In the genomic region with DNA sequence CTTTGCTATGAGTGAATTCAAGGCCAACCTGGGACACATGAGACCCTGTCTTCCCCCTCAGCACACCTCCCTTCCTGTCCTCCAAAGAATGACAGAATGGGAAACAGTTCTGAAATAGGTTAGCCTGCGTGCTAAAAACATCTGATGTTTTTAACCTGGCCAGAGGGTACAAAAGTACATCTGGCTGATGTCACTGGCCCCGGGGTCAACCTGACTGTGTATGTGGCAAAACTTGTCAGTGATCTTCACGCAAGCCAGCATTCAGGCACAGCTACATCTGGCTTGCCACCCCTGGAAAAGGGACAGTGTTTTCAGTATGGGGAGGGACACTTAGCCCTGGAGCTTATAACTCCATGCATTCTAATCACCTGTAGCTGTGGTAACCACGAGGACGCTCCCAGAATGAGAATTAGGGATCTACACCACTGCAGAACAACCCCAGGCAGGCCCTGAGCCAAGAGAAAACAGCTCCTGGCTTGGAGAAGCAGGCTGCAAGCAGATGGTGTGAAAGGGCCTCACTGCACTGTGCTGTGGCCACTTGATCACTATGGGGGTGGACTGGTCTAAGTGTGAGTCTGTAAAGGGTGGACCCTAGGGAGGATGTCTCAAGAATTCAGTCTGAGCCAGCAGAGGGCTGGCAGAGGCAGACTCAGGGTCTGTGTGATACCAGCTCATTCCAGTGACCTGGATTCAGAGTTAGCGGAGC, we compare ENCODE assay signal across 8 mouse cellular contexts. TPM values are rescaled to one million over a fixed set of nuclear protein-coding genes. Genes with fewer than 3 reads are reported as not detected.
DNase-seq lines count a peak whose midpoint lies in the region; ATAC-seq and TF ChIP-seq lines count a peak whose summit lies in the region.

No protein-coding gene starts in this region.

- no peak overlapping the region for H3K9ac ChIP-seq in lung, postnatal 0 days (replicated peaks; ENCODE audit: low read depth)
- H3K9ac ChIP-seq in forebrain, embryonic 12.5 days, result no peak overlapping the region
- H3K9ac ChIP-seq in hindbrain, embryonic 16.5 days (ENCODE audit: low read depth, low read length), result 0 out of 2 replicates have a peak overlapping the region, but pooled peaks have one; percentile 2
- H3K9ac ChIP-seq in neural tube, embryonic 13.5 days, result 0 out of 2 replicates have a peak overlapping the region, but pooled peaks have one; percentile 34

- no peak for TF ChIP-seq EP300 in lung, postnatal 0 days (IDR thresholded peaks at IDR 0.05)

- no peak overlapping the region for H3K4me3 ChIP-seq in lung, postnatal 0 days (ENCODE audit: low read depth, low read length)
- H3K4me3 ChIP-seq in forebrain, embryonic 12.5 days (replicated peaks), result no peak overlapping the region
- H3K4me3 ChIP-seq in hindbrain, embryonic 16.5 days (ENCODE audit: low read length), result no peak overlapping the region
- no peak overlapping the region for H3K4me3 ChIP-seq in neural tube, embryonic 13.5 days

- no peak for TF ChIP-seq CTCF in lung, postnatal 0 days (IDR thresholded peaks at IDR 0.05)

- intact Hi-C loops in left cerebral cortex, postnatal 14 days (cut with DNase I), result no loop called here

- no peak overlapping the region for H3K27ac ChIP-seq in lung, postnatal 0 days (ENCODE audit: low read length)
- H3K27ac ChIP-seq in forebrain, embryonic 12.5 days, result peak overlapping the region; percentile 94
- peak overlapping the region; percentile 74 for H3K27ac ChIP-seq in hindbrain, embryonic 16.5 days (ENCODE audit: low read depth, low read length)
- peak overlapping the region; percentile 91 for H3K27ac ChIP-seq in neural tube, embryonic 13.5 days (replicated peaks)

- DNase-seq in lung, postnatal 0 days (ENCODE audit: low spot score), result no peak
- DNase-seq in lung, postnatal 25 days (ENCODE audit: low spot score), result no peak
- DNase-seq in left cerebral cortex, postnatal 14 days (ENCODE audit: low spot score in 2 of 2), result peak; percentile 71 to 88
- no peak for DNase-seq in ovary, adult 18-20 months (ENCODE audit: low spot score)
- DNase-seq in spleen, adult 18-20 months, result no peak

- H3K9me3 ChIP-seq in lung, postnatal 0 days (ENCODE audit: low read length), result no peaks in the 10 kb centered on the region
- no peaks in the 10 kb centered on the region for H3K9me3 ChIP-seq in forebrain, embryonic 12.5 days
- H3K9me3 ChIP-seq in hindbrain, embryonic 16.5 days (ENCODE audit: control insufficient read depth, low read length), result no peaks in the 10 kb centered on the region
- H3K9me3 ChIP-seq in neural tube, embryonic 13.5 days, result no peaks in the 10 kb centered on the region

- WGBS in lung, postnatal 0 days, result 66% methylated on average over 6 of the region's 6 CpGs
- WGBS in forebrain, embryonic 12.5 days, result 62% methylated on average over 6 of the region's 6 CpGs
- 39% methylated on average over 6 of the region's 6 CpGs for WGBS in hindbrain, embryonic 16.5 days
- 57% methylated on average over 6 of the region's 6 CpGs for WGBS in neural tube, embryonic 13.5 days

- H3K36me3 ChIP-seq in lung, postnatal 0 days (ENCODE audit: insufficient read depth, low read length), result peaks cover 13% of the 10 kb centered on the region; the same call in 1 of the 2 replicates
- H3K36me3 ChIP-seq in forebrain, embryonic 12.5 days (replicated peaks), result peaks cover 19% of the 10 kb centered on the region
- H3K36me3 ChIP-seq in hindbrain, embryonic 16.5 days (ENCODE audit: control insufficient read depth, insufficient read depth, low read length), result peaks cover 9% of the 10 kb centered on the region; the same call in 1 of the 2 replicates
- peaks cover 21% of the 10 kb centered on the region for H3K36me3 ChIP-seq in neural tube, embryonic 13.5 days

- H3K4me1 ChIP-seq in lung, postnatal 0 days (ENCODE audit: insufficient read depth, low read depth, low read length), result 0 out of 2 replicates have a peak, but pooled peaks cover 4% of the 10 kb centered on the region
- peaks cover 44% of the 10 kb centered on the region for H3K4me1 ChIP-seq in forebrain, embryonic 12.5 days
- H3K4me1 ChIP-seq in hindbrain, embryonic 16.5 days (ENCODE audit: control insufficient read depth, insufficient read depth, low read depth, low read length), result peaks cover 37% of the 10 kb centered on the region
- H3K4me1 ChIP-seq in neural tube, embryonic 13.5 days (replicated peaks), result peaks cover 50% of the 10 kb centered on the region

- ATAC-seq in lung, postnatal 0 days, result 0 out of 2 replicates have a peak, but pooled peaks have one; percentile 15
- peak; percentile 72 for ATAC-seq in forebrain, embryonic 12.5 days (ENCODE audit: low FRiP score)
- peak; percentile 76 for ATAC-seq in hindbrain, embryonic 16.5 days
- ATAC-seq in neural tube, embryonic 13.5 days (ENCODE audit: low read depth), result peak; percentile 71

- H3K4me2 ChIP-seq in lung, postnatal 0 days (replicated peaks; ENCODE audit: low read depth, low read length), result no peak overlapping the region
- 0 out of 2 replicates have a peak overlapping the region, but pooled peaks have one; percentile 35 for H3K4me2 ChIP-seq in forebrain, embryonic 12.5 days
- H3K4me2 ChIP-seq in hindbrain, embryonic 16.5 days (ENCODE audit: low read length), result no peak overlapping the region
- H3K4me2 ChIP-seq in neural tube, embryonic 13.5 days, result no peak overlapping the region

- H3K27me3 ChIP-seq in lung, postnatal 0 days (replicated peaks; ENCODE audit: insufficient read depth, low read length), result no peaks in the 10 kb centered on the region
- H3K27me3 ChIP-seq in forebrain, embryonic 12.5 days, result no peaks in the 10 kb centered on the region
- no peaks in the 10 kb centered on the region for H3K27me3 ChIP-seq in hindbrain, embryonic 16.5 days (replicated peaks; ENCODE audit: control insufficient read depth, insufficient read depth, low read length)
- H3K27me3 ChIP-seq in neural tube, embryonic 13.5 days, result no peaks in the 10 kb centered on the region

RNA-seq across cellular contexts. Expression of a gene that starts 35.3 kb away (rescaled TPM):
- polyA plus RNA-seq in lung, postnatal 0 days (2015; fragmentation: Nextera tagmentation; extraction: Ambion mirVana), result 92.6 and 119 TPM in 2 replicates
- 67.6 and 79.0 TPM in 2 replicates for polyA plus RNA-seq in forebrain, embryonic 12.5 days (2016; fragmentation: Nextera tagmentation; extraction: Ambion mirVana)
- polyA plus RNA-seq in hindbrain, embryonic 16.5 days (2015; fragmentation: Nextera tagmentation; extraction: Ambion mirVana), result 108 TPM in 2 replicates
- 100 to 1,000 TPM; 159 to 165 TPM for total RNA-seq in left cerebral cortex, postnatal 14 days (2021)
- polyA plus RNA-seq in neural tube, embryonic 13.5 days (2015; fragmentation: Nextera tagmentation; extraction: Ambion mirVana), result 63.7 and 70.0 TPM in 2 replicates

Comparison
In these comparisons a context has a peak if more than half of its experiments do, and no peak if none do; other contexts are left out.
1. ATAC-seq: peak in every context shown above with its lines; median percentile 76 in hindbrain, embryonic 16.5 days; 72 in forebrain, embryonic 12.5 days; 71 in neural tube, embryonic 13.5 days; 15 in lung, postnatal 0 days.
2. DNase-seq: peak in left cerebral cortex, postnatal 14 days (2 of 2); none in lung, postnatal 0 days (single experiment), lung, postnatal 25 days (single experiment), ovary, adult 18-20 months (single experiment) and spleen, adult 18-20 months (0 of 2).
3. H3K9ac ChIP-seq: peak in hindbrain, embryonic 16.5 days (single experiment) and neural tube, embryonic 13.5 days (single experiment); none in lung, postnatal 0 days (single experiment) and forebrain, embryonic 12.5 days (single experiment).